Mouse (Mus musculus) embryonic fibroblast, embryonic 13.5 days (primary cell): ENCODE data around the gene Vmo1.

Experiments
- CTCF ChIP-seq: IDR thresholded peaks from 2 replicates; pipeline ENCODE4 v1.5.1; 2011; ENCODE audit warnings: mild to moderate bottlenecking, control low read depth, low read length, moderate library complexity, borderline replicate concordance; ENCODE audit not compliant: insufficient read depth
- POLR2A ChIP-seq: IDR thresholded peaks from 2 replicates; pipeline ENCODE4 v1.6.1; 2011; ENCODE audit warnings: low read depth, mild to moderate bottlenecking, control low read depth, low read length, moderate library complexity

DNA sequence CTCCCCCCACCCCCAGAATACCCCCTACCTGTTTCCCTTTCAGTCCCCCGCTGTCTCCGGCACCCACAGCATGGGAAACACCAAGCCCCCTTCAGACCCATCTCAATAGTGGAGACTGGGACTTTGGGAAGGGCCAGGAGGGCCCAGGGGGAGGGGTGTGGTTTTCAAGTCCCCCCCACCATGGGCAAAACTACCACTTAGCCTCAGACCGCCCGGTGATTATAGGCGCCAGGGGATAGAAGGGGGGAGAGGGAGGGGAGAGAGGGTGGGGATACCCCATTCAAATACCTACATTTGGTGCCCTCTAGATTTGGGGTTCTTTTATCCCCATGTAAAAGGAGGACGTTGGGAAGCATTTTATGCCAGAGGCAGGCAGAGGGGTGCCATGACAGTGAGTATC is 18.4 kb upstream of the Vmo1 start, which contains the start of gene Gm40193:
- TF ChIP-seq POLR2A (no peak), CTCF (no peak)
